28 mouse cellular contexts compared by ENCODE assay signal in genomic region chr10:10309877-10310426, GRCm38 (mm10).
DNase-seq lines count a peak whose midpoint lies in the region; ATAC-seq and TF ChIP-seq lines count a peak whose summit lies in the region.
"Had no signal": no experiment of that assay in that cellular context is flagged by ENCODE, and none has a peak within 500 bp of the region (broad histone marks: within the 10 kb centered on the region; RNA-seq: fewer than 3 reads in every experiment).

No protein-coding gene starts in this region.

- TF ChIP-seq POLR2A in kidney, adult 2 months (IDR thresholded peaks at IDR 0.05; ENCODE audit: low read depth, low read length) = no peak

- H3K9ac ChIP-seq in kidney, embryonic 14.5 days (ENCODE audit: low read depth, low read length) = no peak overlapping the region
- H3K9ac ChIP-seq in kidney, postnatal 0 days (ENCODE audit: low read depth, low read length) = no peak overlapping the region
- no peak overlapping the region for H3K9ac ChIP-seq in neural tube, embryonic 15.5 days (replicated peaks)
- H3K9ac ChIP-seq: embryonic facial prominence, embryonic 13.5 days; forebrain, embryonic 12.5 days; forebrain, embryonic 15.5 days; heart, embryonic 12.5 days; heart, embryonic 15.5 days had no signal

- H3K4me2 ChIP-seq in kidney, embryonic 14.5 days (replicated peaks; ENCODE audit: low read depth, low read length) = no peak overlapping the region
- H3K4me2 ChIP-seq in kidney, postnatal 0 days (ENCODE audit: low read length) = no peak overlapping the region
- H3K4me2 ChIP-seq in neural tube, embryonic 15.5 days = no peak overlapping the region
- H3K4me2 ChIP-seq: embryonic facial prominence, embryonic 13.5 days; forebrain, embryonic 12.5 days; forebrain, embryonic 15.5 days; heart, embryonic 12.5 days; heart, embryonic 15.5 days had no signal

- DNase-seq in kidney, adult 18-20 months = no peak
- peak; percentile 73 for DNase-seq in kidney, postnatal 0 days (ENCODE audit: low spot score)
- no peak for DNase-seq in kidney, adult 2 months
- DNase-seq in kidney, postnatal 4 days = peak; percentile 7 to 33
- DNase-seq in kidney, adult 9 months = no peak
- no peak for DNase-seq in neural tube, embryonic 10.5 days (ENCODE audit: extremely low spot score, low spot score)
- DNase-seq: adrenal gland, adult 8-10 months; adrenal gland, postnatal 25 days; cerebellum, adult 11-12 months; cerebellum, adult 8-10 months; cerebellum, postnatal 10 days; cerebellum, postnatal 36 days; embryo, embryonic 11 days; gastrocnemius, postnatal 25 days; heart, adult 18-20 months; heart, postnatal 10 days; heart, postnatal 36 days had no signal

- WGBS in kidney, embryonic 14.5 days = 27% methylated on average over 8 of the region's 8 CpGs
- 24% methylated on average over 8 of the region's 8 CpGs for WGBS in kidney, postnatal 0 days
- WGBS in kidney, adult 2 months = 40% methylated on average over 8 of the region's 8 CpGs
- WGBS in neural tube, embryonic 15.5 days = 56% methylated on average over 8 of the region's 8 CpGs

- no peaks in the 10 kb centered on the region for H3K9me3 ChIP-seq in kidney, embryonic 14.5 days (ENCODE audit: control insufficient read depth, low read length)
- no peaks in the 10 kb centered on the region for H3K9me3 ChIP-seq in kidney, postnatal 0 days (replicated peaks; ENCODE audit: low read length)
- no peaks in the 10 kb centered on the region for H3K9me3 ChIP-seq in neural tube, embryonic 15.5 days (replicated peaks)
- H3K9me3 ChIP-seq: embryonic facial prominence, embryonic 10.5 days; embryonic facial prominence, embryonic 13.5 days; forebrain, embryonic 12.5 days; forebrain, embryonic 15.5 days; heart, embryonic 12.5 days; heart, embryonic 15.5 days; hindbrain, embryonic 10.5 days had no signal

- H3K27me3 ChIP-seq in kidney, embryonic 14.5 days (ENCODE audit: control insufficient read depth, insufficient read depth, low read length) = peaks cover 10% of the 10 kb centered on the region
- no peaks in the 10 kb centered on the region for H3K27me3 ChIP-seq in kidney, postnatal 0 days (ENCODE audit: insufficient read depth, low read length)
- no peaks in the 10 kb centered on the region for H3K27me3 ChIP-seq in kidney, adult 2 months (replicated peaks; ENCODE audit: control insufficient read depth, insufficient read depth, low read length)
- no peaks in the 10 kb centered on the region for H3K27me3 ChIP-seq in neural tube, embryonic 15.5 days (replicated peaks)
- H3K27me3 ChIP-seq: embryonic facial prominence, embryonic 13.5 days; forebrain, embryonic 12.5 days; forebrain, embryonic 15.5 days; heart, embryonic 12.5 days; heart, embryonic 15.5 days had no signal

- no peak for TF ChIP-seq CTCF in kidney, postnatal 0 days (IDR thresholded peaks at IDR 0.05; ENCODE audit: low read depth)
- no peak for TF ChIP-seq CTCF in kidney, adult 2 months (conservative IDR thresholded peaks at IDR 0.05; ENCODE audit: insufficient read depth, insufficient read length, low read depth, low read length)

- H3K4me1 ChIP-seq in kidney, embryonic 14.5 days (ENCODE audit: control insufficient read depth, insufficient read depth, low read length) = no peaks in the 10 kb centered on the region
- H3K4me1 ChIP-seq in kidney, postnatal 0 days (replicated peaks; ENCODE audit: insufficient read depth, low read length) = no peaks in the 10 kb centered on the region
- no peaks in the 10 kb centered on the region for H3K4me1 ChIP-seq in kidney, adult 2 months (ENCODE audit: control insufficient read depth, insufficient read depth, low read length)
- no peaks in the 10 kb centered on the region for H3K4me1 ChIP-seq in neural tube, embryonic 15.5 days
- H3K4me1 ChIP-seq: embryonic facial prominence, embryonic 10.5 days; embryonic facial prominence, embryonic 13.5 days; forebrain, embryonic 12.5 days; forebrain, embryonic 15.5 days; heart, embryonic 12.5 days; heart, embryonic 15.5 days; hindbrain, embryonic 10.5 days had no signal

- ATAC-seq in kidney, embryonic 14.5 days (ENCODE audit: low FRiP score, low TSS enrichment) = peak; percentile 52; the same call in 1 of the 2 replicates
- ATAC-seq in kidney, postnatal 0 days (replicated peaks; ENCODE audit: low FRiP score, low read depth) = no peak
- ATAC-seq in neural tube, embryonic 15.5 days (ENCODE audit: low FRiP score) = peak; percentile 45; the same call in 1 of the 2 replicates
- ATAC-seq: activated CD4-positive, CD25-positive, alpha-beta regulatory T cell, adult 4 months; forebrain, embryonic 15.5 days had no signal

- no peaks in the 10 kb centered on the region for H3K36me3 ChIP-seq in kidney, embryonic 14.5 days (ENCODE audit: control insufficient read depth, insufficient read depth, low read length)
- no peaks in the 10 kb centered on the region for H3K36me3 ChIP-seq in kidney, postnatal 0 days (ENCODE audit: insufficient read depth, low read length)
- H3K36me3 ChIP-seq in kidney, adult 2 months (ENCODE audit: control insufficient read depth, insufficient read depth, low read length) = no peaks in the 10 kb centered on the region
- no peaks in the 10 kb centered on the region for H3K36me3 ChIP-seq in neural tube, embryonic 15.5 days
- H3K36me3 ChIP-seq: embryonic facial prominence, embryonic 10.5 days; embryonic facial prominence, embryonic 13.5 days; forebrain, embryonic 12.5 days; forebrain, embryonic 15.5 days; heart, embryonic 12.5 days; heart, embryonic 15.5 days; hindbrain, embryonic 10.5 days had no signal

- no peak overlapping the region for H3K27ac ChIP-seq in kidney, embryonic 14.5 days (ENCODE audit: low read depth, low read length)
- H3K27ac ChIP-seq in kidney, postnatal 0 days = no peak overlapping the region
- H3K27ac ChIP-seq in kidney, adult 2 months (ENCODE audit: insufficient read depth, low read depth, low read length) = no peak overlapping the region
- H3K27ac ChIP-seq in neural tube, embryonic 15.5 days (replicated peaks) = no peak overlapping the region
- H3K27ac ChIP-seq: embryonic facial prominence, embryonic 10.5 days; embryonic facial prominence, embryonic 13.5 days; forebrain, embryonic 12.5 days; forebrain, embryonic 15.5 days; heart, embryonic 15.5 days; hindbrain, embryonic 10.5 days had no signal

- H3K4me3 ChIP-seq in kidney, embryonic 14.5 days (ENCODE audit: low read length) = no peak overlapping the region
- H3K4me3 ChIP-seq in kidney, postnatal 0 days (replicated peaks; ENCODE audit: low read depth, low read length) = no peak overlapping the region
- H3K4me3 ChIP-seq in kidney, adult 2 months (ENCODE audit: insufficient read depth, low read depth, low read length) = no peak overlapping the region
- H3K4me3 ChIP-seq in neural tube, embryonic 15.5 days (replicated peaks) = no peak overlapping the region
- H3K4me3 ChIP-seq: embryonic facial prominence, embryonic 10.5 days; embryonic facial prominence, embryonic 13.5 days; erythroblast, embryonic 14.5 days; forebrain, embryonic 12.5 days; forebrain, embryonic 15.5 days; heart, embryonic 12.5 days; heart, embryonic 15.5 days; hindbrain, embryonic 10.5 days had no signal

Comparison
In these comparisons a context has a peak if more than half of its experiments do, and no peak if none do; other contexts are left out.
1. DNase-seq: peak in kidney, postnatal 0 days (single experiment) and kidney, postnatal 4 days (2 of 2); none in kidney, adult 18-20 months (single experiment), kidney, adult 2 months (single experiment), kidney, adult 9 months (single experiment) and neural tube, embryonic 10.5 days (single experiment).